Mouse (Mus musculus): ENCODE data around the gene Hbb-bh1.
"Not testable (repeated sequence)": the region's sequence is repeated elsewhere in the genome, so short reads cannot be mapped to it uniquely, and the experiment has no call there.

Hbb-bh1 gene

GRCm38 (mm10) chr7:103811223-103811845, 31.6 kb downstream of the Hbb-bh1 start:
- no peak for DNase-seq

- no peak for DNase-seq
Observed at GRCm38 (mm10) chr7:103810746-103811145, 32.2 kb downstream of the Hbb-bh1 start.

- no peak for DNase-seq
Observed at GRCm38 (mm10) chr7:103810296-103810695, 32.7 kb downstream of the Hbb-bh1 start.

- no peak for DNase-seq
Observed at GRCm38 (mm10) chr7:103809801-103810155, 33.2 kb downstream of the Hbb-bh1 start.

GRCm38 (mm10) chr7:103808971-103809800, 33.8 kb downstream of the Hbb-bh1 start:
- DNase-seq, result no peak

- DNase-seq, result not testable (repeated sequence)
Observed at GRCm38 (mm10) chr7:103808120-103808519, 34.8 kb downstream of the Hbb-bh1 start.

GRCm38 (mm10) chr7:103806856-103807255, 36.1 kb downstream of the Hbb-bh1 start:
- DNase-seq, result no peak

GRCm38 (mm10) chr7:103792669-103793388, 50.1 kb downstream of the Hbb-bh1 start:
- no peak for DNase-seq

GRCm38 (mm10) chr7:103791721-103792120, 51.2 kb downstream of the Hbb-bh1 start, which contains the start of gene Olfr67:
Gene Olfr67, minus strand, starts transcription at chr7:103791821.
- no peak for DNase-seq
